Mouse (Mus musculus): Measurements from ENCODE around the gene Hils1.

The Hils1 gene

DNA sequence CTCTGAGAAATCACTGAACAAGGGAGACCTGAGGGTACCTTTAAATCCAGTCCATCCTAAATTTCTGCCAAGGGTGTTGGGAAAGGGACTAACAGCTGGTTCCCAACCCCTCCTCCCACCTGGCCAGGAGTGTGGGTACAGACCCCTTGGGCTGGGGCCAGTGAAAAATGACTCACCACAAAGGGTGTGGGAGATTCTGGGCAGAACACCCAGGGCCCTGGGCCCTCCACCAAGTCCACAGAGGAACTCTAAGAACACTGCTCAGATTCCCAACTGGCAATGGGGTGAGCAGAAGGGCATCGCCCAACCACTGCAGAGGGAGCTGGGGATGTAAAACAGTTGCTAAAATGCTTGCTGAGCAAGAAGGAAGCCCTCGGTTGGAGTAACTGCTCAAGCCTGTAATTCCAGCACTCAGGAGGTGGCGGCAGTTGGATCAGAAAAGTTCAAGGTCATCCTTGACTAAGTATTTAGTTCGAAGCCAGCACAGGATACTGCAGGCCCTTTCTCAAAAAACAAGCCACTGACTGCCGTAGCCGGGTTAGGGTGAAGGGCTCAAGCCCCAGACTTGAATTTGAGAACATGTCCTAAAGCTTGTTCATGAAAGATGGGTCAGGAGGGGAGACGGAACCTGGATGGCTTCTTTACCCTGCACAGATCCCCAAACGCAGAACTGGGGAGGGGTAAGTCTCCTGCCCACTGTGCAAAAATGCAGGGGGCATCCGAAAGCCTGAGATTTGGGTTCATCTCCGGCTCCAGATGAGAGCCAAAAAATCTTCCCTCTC lies 21.6 kb downstream of the Hils1 start:
- no peak for DNase-seq (ENCODE audit: low read depth, low spot score)

DNA sequence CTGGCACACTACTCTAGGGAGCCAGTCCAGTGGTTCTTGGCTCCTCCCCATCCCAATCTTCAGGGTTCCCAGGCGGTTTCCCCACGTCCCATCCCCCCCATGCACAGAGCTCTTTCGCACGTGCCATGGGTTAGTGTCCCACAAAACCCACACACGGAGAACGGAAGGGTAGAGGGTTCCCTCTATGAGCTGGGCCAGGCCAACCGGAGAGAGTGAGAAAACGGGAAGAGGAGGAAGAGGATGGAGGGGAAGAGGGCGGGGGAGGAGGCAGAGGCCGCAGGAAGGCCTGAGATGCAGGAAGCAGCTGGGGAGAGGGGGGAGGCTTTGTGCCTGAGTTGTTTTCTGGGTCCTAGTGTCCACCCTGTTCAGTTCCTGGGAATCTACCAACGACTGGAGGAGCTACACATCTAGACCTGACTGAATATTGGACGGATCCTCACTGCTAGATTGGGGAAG lies 22.2 kb downstream of the Hils1 start:
- peak; percentile 90 for DNase-seq (ENCODE audit: low read depth, low spot score)

DNA sequence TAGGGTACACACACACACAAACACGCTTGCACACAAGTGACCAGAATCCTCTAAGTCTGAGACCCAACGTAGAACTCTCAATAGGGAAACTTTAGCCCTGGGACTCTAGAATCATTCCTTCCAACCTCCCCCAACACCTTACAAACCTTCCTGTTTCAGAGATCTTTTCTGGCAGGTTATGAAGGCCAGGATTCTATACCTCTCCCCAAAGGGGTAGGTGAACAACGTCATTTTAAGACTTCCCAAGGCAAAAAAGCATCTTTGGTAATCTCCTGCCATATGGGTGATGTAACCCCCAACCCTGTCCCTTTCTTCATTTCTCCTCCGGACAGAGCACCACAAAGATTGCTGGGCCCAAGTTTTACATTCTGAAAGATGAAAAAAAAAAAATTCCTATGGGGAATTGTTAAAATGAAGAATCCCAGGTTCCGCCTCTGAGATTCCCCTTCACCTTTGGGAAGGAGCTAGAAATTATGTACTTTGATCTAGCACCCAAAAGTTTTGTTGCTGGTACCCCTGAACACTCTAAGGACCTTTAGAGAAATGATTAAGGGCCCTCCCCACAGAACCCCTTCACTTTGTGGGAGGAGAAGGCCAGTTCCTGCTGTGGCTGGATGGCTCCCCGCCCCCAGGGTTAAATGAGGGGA lies 22.8 kb downstream of the Hils1 start:
- DNase-seq (ENCODE audit: low read depth, low spot score), result no peak

DNA sequence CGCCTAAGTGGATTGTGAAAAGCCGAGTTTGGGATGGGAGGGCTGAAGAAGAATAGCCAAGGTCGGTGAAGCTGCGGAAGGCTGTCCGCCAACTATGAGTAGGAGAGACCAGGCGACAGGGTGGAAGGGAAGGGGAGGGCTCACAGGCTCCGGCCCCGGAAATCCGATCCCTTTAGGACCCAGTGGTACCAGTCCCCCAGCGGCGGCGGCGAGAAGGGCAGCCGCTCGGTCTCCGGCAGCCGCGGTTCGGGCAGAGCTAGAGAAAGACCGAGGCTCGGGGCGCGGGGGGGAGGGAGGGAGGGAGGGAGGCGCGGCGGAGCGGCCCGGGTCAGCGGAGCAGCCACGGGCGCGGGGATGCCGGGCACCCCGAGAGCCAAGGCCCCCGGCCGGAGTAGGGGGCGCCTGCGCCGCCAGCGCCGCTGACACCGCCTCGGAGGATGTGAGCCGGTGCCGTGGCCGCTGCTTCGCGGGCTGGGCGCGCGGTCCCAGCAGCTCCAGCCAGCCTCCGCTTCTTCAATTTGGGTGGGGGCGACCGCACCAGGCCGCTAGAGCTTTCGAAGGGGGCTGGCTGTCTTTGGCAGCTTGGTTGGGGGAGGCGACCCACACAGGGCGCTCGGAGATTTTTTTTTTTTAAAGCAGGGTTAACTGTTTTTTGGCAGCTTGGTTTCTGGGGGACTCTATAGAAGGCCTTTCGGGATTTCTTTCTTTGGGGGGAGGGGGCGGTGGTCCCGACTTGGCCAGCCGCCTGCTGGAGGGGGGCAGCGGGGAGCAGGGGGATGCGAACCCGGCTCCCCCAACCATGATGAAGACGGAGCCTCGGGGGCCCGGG lies 23.6 kb downstream of the Hils1 start, which contains the start of gene Ppp1r9b:
TSS of gene Ppp1r9b (plus strand) at position 287 of the 829 bp plus-strand sequence.
- peak; percentile 95 for DNase-seq (ENCODE audit: low read depth, low spot score)

DNA sequence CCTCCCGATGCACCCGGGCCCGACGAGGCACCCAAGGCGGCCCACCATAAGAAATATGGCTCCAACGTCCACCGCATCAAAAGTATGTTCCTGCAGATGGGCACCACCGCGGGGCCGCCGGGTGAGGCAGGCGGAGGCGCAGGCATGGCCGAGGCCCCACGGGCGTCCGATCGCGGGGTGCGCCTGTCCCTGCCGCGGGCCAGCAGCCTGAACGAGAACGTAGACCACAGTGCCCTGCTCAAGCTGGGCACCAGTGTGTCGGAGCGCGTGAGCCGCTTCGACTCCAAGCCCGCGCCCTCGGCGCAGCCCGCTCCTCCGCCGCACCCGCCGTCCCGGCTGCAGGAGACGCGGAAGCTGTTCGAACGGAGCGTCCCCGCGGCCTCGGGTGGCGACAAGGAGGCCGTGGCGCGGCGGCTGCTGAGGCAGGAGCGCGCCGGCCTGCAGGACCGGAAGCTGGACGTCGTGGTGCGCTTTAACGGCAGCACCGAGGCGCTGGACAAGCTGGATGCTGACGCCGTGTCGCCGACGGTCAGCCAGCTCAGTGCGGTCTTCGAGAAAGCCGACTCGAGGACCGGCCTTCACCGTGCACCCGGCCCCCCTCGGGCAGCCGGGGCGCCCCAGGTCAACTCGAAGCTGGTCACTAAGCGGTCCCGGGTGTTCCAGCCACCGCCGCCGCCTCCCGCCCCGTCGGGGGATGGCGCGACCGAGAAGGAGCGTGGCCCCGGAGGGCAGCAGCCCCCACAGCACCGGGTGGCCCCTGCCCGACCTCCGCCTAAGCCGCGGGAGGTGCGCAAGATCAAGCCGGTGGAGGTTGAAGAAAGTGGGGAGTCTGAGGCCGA lies 24.5 kb downstream of the Hils1 start:
- DNase-seq (ENCODE audit: low read depth, low spot score), result no peak

DNA sequence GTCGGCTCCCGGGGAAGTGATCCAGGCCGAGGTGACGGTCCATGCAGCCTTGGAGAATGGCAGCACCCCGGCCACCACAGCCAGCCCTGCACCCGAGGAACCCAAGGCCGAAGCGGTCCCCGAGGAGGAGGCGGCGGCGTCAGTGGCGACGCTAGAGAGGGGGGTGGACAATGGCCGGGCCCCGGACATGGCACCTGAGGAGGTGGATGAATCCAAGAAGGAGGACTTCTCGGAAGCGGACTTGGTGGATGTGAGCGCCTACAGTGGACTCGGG lies 25.0 kb downstream of the Hils1 start:
- no peak for DNase-seq (ENCODE audit: low read depth, low spot score)

DNA sequence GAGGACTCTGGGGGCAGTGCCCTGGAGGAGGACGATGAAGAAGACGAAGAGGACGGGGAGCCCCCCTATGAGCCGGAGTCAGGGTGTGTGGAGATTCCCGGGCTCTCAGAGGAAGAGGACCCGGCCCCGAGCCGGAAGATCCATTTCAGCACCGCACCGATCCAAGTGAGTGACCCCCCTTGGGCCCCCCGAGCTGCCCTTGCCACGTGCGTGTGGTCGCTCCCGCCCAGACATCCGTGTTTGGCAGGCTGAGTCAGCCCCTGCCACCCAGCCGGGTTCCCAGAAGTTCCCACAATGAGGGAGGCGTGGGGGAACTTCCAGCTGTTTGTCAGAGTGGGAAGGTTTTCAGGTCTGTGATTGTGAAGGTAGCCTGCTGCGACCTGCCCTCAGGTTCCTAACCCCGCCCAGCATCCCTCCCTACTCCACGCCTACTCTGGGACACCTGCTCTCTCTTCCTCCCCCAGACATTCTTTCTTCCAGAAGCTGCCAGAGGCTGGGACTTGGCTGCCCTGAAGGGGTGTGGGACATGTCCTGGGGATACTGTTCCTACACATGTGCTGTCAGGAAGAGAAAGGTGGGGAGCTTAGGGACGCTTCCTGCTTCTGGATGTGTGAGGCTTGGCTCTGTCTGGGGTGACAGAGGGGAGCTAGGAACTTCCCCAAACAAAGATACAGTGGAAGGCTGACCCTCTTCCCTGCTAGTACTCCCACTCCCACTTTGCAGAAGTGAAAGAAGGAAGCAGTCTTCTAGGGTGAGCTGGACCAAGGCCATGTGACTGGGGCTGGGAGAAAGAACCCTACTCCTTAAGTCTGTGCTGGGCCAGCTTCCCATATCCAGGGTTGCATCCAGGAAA lies 25.6 kb downstream of the Hils1 start:
- DNase-seq (ENCODE audit: low read depth, low spot score), result peak; percentile 90

DNA sequence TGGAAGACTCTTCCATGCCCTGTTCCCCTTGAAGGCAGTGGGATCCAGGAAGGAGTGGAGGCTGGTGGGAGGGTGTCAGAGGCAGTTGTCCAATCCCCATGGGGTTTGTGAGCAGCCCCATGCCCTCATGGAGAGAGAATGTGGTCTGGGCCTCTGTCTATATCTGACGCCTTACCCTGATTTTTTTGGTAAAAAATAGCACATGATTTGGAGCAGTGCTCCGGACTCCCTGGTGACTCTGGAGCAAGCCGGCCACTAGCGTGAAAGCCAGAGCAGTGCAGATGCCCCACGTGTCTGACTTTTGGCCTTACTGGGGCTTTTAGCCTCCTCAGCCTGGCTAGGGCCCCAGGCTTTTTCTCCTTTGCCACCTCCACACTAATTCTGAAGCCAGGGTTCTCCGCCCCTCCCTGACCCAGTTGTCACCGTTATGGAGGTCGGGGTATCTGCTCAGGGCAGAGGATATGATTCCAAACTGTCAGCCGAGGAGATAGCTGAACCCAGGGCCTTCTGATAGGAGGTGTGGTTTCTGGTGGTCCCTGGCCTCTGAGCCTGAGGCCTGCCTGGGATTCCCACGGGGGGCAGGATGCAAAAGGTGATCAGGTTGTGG lies 26.9 kb downstream of the Hils1 start:
- DNase-seq (ENCODE audit: low read depth, low spot score), result no peak

DNA sequence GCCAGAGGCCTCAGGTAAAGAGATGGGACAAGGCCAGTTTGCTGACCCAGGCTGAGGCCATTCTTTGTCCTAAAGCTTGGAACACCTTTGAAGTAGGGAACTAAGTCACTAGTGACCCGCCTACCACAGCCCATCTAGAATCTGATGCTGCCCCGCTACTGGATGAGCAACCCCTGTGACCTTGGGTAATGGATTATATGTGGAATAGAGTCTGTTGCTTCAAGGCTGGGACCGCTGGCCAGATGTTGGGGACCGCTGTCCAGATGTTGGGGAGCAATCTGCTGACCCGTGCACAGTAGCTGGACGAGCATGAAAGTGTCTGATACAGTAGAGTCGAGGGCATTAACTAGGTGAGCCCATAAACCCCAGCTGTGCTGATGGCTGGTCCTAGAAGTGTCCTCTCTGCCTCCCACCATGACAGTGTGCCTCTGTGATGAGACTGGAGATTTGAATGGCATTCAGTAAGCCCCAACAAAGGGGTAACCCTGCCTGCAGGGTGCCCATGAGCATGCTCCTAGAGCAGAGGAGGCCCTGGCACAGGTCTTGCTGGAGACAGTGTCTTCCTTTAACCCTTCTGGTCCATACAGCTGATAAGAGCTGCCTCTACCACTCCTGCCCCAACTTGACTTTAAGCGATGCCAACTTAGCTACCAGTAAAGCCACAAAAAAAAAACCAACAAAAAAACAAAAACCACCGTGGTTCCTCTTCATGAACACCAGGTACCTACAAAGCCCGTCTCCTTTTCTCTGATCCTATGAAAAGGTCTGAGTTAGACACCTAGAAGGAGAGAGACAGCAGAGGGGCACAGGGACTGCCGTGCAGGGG lies 27.8 kb downstream of the Hils1 start:
- DNase-seq (ENCODE audit: low read depth, low spot score), result no peak

DNA sequence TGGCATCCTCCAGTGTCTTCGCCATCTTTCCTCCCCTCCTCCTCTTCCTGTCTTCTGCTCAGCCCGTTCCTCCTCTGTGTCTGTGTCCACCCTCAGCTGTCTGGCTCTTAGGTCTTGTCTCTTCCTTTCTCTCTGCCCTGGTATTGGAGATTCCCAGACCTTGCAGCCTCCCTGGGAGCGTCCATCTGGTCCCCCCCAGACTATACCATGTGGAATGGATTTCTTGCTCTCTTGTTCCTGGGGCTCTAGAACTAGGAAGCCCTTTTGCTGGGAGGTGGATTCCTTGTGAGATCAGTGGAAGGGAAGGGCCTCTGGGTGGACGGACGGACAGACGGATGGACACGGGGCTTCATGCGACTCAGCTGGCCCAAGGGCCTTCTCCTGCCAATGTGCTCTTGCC lies 28.7 kb downstream of the Hils1 start:
- no peak for DNase-seq (ENCODE audit: low read depth, low spot score)

DNA sequence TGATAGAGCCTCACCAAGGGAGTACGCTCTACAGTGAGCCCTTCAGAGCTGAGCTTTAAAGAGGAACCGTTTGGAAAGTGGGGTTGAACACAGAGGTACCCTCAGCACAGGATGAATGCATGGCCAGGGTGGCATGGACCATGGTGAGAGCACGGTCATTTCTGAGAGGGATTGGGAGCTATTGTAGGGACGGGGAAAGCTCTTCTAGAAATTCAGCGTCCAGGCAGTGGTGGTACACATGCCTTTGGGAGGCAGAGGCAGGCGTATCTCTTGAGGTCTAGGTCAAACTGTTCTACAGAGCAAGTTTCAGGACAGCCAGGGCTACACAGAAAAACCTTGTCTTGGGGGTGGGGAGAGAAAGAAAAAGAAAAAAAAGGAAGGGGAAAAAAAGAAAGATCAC lies 29.6 kb downstream of the Hils1 start:
- DNase-seq (ENCODE audit: low read depth, low spot score), result no peak

DNA sequence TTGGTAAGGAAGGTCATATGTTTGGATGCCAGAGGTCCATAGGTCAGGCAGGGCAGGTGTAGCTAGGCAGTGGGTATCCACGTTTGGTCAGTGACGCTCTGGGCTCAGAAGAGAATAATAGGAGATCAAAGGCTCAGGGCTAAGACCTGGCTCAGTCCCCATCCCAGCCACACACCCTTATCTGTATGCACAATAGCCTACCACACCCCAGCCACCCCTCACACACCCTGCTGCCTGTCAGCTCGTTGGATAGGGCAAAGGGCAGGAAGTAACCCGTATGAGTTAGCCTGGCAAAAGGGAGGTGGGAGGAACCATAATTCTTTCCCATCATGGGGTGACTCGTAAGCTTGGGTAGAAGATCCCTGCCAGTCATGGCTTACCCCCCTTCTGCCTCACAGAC lies 30.2 kb downstream of the Hils1 start:
- no peak for DNase-seq (ENCODE audit: low read depth, low spot score)

DNA sequence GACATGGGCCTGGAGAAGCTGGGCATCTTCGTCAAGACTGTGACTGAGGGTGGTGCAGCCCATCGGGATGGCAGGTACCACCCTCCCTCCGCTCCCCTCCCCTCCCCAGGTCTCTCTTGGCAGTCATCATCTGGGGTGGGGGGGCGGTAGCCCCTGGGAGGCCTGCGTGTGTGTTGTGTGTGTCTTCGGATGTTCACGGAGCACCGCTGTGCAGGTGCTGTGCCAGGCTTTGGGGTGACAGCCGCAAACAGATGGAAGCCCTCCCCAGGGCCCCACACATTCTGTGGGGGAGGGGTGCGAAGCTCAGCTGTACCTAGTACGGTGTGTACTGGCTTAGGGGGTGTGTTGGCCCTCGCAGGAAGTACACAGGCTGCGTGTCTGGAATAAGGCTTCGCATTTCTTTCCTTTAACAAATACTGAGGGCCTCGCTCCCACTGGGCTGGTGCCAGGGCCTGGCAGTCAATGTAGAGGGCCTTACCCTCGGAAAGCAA lies 30.7 kb downstream of the Hils1 start:
- DNase-seq (ENCODE audit: low read depth, low spot score), result no peak

DNA sequence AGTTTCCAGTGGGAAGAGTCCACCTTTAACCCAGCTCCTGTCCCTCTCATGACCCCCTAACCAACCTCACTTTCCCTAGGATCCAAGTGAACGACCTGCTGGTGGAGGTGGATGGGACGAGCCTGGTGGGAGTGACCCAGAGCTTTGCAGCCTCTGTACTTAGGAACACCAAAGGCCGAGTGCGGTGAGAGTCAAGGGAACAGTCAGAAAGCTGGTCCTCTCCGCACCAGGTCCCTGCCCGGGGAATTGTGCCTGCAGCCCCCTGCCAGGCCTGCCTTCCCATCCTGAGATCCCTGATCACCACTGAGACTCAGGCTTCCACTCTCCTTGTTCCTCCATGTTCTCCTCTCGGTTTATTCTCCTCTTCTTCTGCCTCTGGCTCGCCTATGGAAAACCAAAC lies 32.7 kb downstream of the Hils1 start:
- no peak for DNase-seq (ENCODE audit: low read depth, low spot score)

DNA sequence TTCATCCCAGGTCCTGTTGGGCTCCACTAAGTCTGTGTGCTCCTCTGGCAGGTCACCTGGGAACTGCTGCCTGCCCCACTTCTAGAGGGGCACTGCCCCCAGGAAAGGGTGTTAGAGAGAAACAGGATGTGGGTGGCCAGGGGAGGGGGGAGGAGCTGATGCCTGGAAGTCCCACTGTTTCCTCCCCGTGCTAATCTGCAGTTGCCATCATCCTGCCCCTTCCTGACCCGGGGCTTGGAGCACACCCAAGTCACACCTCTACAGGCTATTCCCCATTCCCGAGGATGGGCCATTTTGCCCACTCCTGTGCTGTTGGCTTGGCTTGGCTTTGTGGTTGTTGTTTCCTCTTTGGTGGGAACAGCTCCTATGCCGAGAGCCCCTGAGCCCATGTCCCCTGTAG lies 33.2 kb downstream of the Hils1 start:
- DNase-seq (ENCODE audit: low read depth, low spot score), result no peak

DNA sequence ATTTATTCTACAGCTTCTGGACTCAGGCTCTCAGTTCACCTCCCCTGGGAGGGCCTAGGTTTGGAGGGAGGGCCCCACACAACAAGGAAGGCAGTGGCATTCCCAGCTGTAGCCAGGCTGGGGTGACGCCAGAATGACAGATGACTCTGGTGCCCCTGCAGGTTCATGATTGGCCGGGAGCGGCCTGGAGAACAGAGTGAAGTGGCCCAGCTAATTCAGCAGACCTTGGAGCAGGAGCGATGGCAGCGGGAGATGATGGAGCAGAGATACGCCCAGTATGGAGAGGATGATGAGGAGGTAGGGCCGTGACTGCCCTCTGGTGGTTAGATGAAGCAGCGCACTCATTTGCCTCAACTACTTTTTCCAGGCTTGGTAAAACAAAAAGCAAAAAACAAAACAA lies 33.7 kb downstream of the Hils1 start:
- peak; percentile 85 for DNase-seq (ENCODE audit: low read depth, low spot score)

DNA sequence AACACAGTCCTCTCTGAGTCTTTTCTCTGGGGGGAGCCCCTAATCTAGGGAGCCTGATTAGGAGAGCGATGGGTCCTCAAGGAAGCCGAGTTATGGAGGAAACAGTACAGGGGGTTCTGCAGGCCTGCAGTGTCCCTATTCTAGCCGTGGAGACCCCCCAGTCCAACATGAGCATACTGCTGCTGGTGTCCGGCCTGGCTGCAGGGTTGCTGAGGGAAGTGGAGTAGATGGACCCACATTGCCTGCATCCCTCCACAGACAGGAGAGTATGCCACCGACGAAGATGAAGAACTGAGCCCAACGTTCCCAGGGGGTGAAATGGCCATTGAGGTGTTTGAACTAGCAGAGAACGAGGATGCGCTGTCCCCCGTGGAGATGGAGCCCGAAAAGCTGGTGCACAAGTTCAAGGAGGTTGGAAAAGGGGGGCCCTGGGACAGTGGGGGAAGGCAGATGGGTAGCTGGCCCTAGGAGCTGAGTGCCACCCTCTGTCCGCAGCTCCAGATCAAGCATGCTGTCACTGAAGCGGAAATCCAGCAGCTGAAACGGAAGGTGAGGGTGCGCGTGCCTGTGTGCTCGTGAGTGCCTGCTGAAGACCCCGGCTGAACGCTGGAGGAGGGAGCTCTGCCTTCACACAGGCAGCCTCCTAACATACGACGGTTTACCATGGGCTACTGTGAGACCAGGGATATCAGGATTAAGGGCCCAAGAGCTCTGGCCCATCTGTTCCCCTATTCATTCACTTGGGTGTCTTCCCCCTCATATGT lies 34.4 kb downstream of the Hils1 start:
- no peak for DNase-seq (ENCODE audit: low read depth, low spot score)

DNA sequence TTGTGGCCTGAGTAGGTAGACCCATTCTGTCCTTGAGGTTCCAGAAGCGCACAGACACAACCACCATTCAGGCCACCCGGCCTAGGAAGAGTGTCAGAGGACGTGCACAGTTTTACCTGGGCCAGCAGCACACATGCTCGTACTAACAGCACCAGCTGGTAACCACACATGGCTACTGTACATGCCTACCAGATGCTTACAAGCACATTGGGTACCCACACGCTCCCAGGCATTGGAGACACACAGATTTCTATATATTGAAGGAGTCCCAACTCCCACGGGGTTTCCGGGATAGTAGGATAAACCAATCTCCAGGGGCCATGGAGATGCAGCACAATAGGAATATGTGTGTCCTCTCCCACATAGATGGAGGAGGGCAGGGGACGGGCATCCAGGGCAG lies 35.3 kb downstream of the Hils1 start:
- DNase-seq (ENCODE audit: low read depth, low spot score), result no peak

All from ZHBTc4 (cell line).